Mouse (Mus musculus) myocyte (in vitro differentiated cells): ENCODE measurements around the gene Dph6.

ENCODE experiments used
- CEBPB ChIP-seq: IDR thresholded peaks from 2 replicates; pipeline ENCODE4 v1.6.1; 2011; ENCODE audit warnings: mild to moderate bottlenecking, moderate library complexity; ENCODE audit not compliant: poor library complexity, insufficient read depth, severe bottlenecking
- MYOG ChIP-seq, 3 experiments: IDR thresholded peaks; one replicate each; pipeline ENCODE4 v1.6.1; 2011; ENCODE audit warnings: control low read depth in 2 of 3, low read depth in 2 of 3, mild to moderate bottlenecking in 2 of 3; ENCODE audit not compliant: insufficient read length in 2 of 3, control insufficient read depth in 1 of 3, insufficient read depth in 1 of 3
- POLR2A ChIP-seq: IDR thresholded peaks from one replicate; pipeline ENCODE4 v1.6.1; 2011; ENCODE audit warnings: low read depth, mild to moderate bottlenecking, control low read depth, moderate library complexity; ENCODE audit not compliant: insufficient read length
- TCF12 ChIP-seq: IDR thresholded peaks from one replicate; pipeline ENCODE4 v1.6.1; 2011; ENCODE audit warnings: mild to moderate bottlenecking, control low read depth; ENCODE audit not compliant: poor library complexity, insufficient read depth, severe bottlenecking
- USF1 ChIP-seq: IDR thresholded peaks from one replicate; pipeline ENCODE4 v1.6.1; 2011; ENCODE audit warnings: low read depth, mild to moderate bottlenecking, control low read depth, moderate library complexity

DNA sequence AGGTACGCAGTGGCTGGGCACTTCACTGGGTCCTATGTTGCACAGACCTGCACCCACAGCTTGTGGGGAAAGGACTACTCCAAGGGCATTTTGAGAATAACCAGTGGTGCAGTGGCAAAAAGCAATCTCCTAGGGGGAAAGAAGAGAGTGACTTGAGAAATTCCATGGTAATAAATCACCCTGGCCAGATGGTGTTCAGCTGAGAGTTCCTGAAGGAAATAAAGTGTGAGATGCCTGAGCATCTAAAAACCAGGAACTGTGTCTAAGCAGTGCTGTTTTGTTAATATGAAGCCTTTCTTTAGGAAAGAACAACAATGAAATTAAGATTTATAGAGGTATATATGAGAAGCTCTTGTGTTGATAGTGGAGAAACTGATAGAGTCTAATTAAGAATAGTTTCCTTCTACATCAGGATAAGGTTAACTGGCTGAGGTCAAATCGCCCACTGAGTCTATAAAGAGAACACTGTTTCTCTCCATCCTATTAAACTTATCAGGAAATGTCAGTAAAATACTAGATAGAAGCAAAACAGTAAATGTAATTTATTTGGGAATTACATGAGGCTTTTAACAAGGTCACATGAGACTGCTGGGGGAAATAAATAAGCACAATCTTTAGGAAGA is 111.7 kb downstream of the Dph6 start:
- TF ChIP-seq POLR2A (no peak), TCF12 (no peak), USF1 (no peak), CEBPB (no peak), MYOG (IDR thresholded peaks at IDR 0.05; ENCODE audit: control insufficient read depth in 1 of 3, insufficient read depth in 1 of 3, insufficient read length in 2 of 3, low read depth in 2 of 3) (no peak)
